Mouse (Mus musculus): ENCODE measurements around the gene Thy1. TPM values are rescaled to one million over a fixed set of nuclear protein-coding genes. Genes with fewer than 3 reads are reported as not detected.

Thy1 gene
- polyA plus RNA-seq, 1 experiment from 2014 or later, result 0.55 TPM

DNA sequence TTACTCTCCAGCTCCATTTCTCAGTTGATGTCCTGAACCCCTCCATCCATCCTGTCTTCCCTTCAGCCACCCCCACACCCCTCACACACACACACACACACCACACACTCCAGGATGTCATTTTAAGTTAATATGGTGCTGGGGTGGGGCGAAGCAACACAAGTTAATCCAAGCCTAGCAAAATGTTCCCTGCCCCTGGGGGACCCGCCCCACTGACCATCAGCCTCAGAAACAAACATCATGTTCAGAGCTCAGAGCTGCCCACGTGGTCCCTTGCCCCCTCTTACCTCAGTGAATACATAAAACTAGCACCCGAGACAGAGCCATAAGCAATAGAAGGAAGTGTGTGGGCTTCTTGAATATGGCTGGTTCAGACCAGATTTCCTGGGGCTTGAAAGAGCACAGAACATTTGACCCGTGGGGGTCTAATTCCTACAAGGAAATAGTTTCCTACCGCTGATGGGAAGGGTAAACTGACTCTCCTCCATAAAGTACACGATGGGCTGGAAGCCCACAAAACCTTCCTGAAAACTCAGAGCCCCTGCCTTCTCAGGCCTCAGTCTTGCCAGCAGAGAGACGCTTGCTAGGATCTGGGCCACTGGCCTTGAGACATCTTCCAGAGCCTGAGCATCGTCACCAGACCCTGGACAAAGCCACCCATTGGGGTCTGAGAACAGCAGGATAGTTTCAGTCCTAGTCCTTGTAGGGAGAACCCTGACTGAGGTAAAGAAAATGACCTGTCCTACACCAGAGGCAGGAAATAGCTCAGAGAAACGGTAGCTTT, 37.0 kb downstream of the Thy1 start:
- H3K36me3 ChIP-seq, result no peaks in the 10 kb centered on the region
- H3K9me3 ChIP-seq, result no peaks in the 10 kb centered on the region
- no peak overlapping the region for H3K9ac ChIP-seq
- no peak for ATAC-seq (ENCODE audit: low FRiP score)
- peaks cover 53% of the 10 kb centered on the region for H3K4me1 ChIP-seq (replicated peaks)
- H3K4me3 ChIP-seq, result no peak overlapping the region
- WGBS, result 81% methylated on average over 10 of the region's 10 CpGs
- no peak overlapping the region for H3K27ac ChIP-seq
- H3K27me3 ChIP-seq, result peaks cover 25% of the 10 kb centered on the region
- no peak overlapping the region for H3K4me2 ChIP-seq

DNA sequence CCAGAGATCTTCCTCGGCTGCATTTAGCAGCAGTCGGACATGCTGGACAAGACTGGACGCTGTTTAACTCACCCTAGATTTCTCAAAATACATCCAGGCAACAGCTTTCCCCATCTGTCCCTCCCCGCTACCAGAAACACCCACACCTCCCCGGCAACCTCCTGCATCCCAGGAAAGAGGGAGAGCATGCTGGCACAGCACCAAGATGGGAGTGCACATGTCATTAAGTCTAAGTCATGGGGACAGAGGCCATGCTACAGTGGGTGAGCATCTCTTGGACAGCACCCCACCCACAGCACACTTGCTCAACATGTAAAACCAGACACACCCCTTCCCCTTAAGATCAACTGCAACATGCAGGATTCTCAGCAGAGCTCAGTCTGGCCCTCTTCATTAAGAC, 37.8 kb downstream of the Thy1 start:
- Histone ChIP-seq H3K9me3 (no peaks in the 10 kb centered on the region), H3K9ac (no peak overlapping the region), H3K4me2 (no peak overlapping the region), H3K4me1 (replicated peaks) (peaks cover 53% of the 10 kb centered on the region), H3K27me3 (peaks cover 33% of the 10 kb centered on the region), H3K36me3 (no peaks in the 10 kb centered on the region), H3K4me3 (no peak overlapping the region), H3K27ac (no peak overlapping the region)
- 69% methylated on average over 5 of the region's 5 CpGs for WGBS
- ATAC-seq (ENCODE audit: low FRiP score), result no peak

DNA sequence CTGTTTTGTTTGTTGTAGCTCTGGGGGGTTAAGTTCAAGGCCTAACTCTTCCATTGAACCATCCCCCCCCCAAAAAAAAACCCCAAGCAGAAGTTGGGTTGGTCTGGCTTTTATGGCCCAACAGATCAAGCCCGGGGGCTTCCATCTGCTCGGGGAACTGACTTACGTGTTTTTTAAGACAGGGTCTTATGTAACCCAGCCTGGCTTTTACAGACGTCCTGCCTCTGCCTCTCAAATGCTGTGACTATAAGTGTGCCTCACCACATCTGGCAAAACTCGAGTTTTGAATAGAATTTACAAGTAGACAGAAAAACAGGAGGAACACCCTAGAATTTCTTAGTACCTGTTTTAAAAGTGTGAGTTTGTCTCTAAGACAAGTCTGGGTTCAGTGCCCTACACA, 38.4 kb downstream of the Thy1 start:
- Histone ChIP-seq H3K27me3 (peaks cover 39% of the 10 kb centered on the region), H3K9ac (no peak overlapping the region), H3K36me3 (no peaks in the 10 kb centered on the region), H3K4me3 (no peak overlapping the region), H3K9me3 (no peaks in the 10 kb centered on the region), H3K4me2 (no peak overlapping the region), H3K4me1 (replicated peaks) (peaks cover 49% of the 10 kb centered on the region), H3K27ac (no peak overlapping the region)
- ATAC-seq (ENCODE audit: low FRiP score), result no peak
- WGBS, result 72% methylated on average over 5 of the region's 5 CpGs

DNA sequence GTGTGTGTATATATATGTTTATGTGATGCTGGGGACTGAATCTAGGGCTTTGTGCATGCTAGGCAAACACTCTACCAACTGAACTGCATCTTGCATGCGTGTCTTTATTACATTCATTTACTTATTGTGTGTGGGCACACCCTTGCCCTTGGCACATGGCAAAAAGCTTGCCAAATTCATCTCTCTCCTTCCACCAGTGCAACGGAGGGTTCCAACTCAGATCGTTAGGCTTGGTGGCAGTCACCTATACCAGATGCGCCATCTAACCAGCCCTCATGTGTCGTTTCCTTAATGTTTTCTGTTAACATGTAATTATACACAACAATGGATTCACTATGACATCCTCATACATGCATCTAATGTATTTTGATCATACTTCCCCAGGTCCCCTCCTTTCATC, 39.1 kb downstream of the Thy1 start:
- peaks cover 46% of the 10 kb centered on the region for H3K27me3 ChIP-seq
- 89% methylated on average over 5 of the region's 5 CpGs for WGBS

DNA sequence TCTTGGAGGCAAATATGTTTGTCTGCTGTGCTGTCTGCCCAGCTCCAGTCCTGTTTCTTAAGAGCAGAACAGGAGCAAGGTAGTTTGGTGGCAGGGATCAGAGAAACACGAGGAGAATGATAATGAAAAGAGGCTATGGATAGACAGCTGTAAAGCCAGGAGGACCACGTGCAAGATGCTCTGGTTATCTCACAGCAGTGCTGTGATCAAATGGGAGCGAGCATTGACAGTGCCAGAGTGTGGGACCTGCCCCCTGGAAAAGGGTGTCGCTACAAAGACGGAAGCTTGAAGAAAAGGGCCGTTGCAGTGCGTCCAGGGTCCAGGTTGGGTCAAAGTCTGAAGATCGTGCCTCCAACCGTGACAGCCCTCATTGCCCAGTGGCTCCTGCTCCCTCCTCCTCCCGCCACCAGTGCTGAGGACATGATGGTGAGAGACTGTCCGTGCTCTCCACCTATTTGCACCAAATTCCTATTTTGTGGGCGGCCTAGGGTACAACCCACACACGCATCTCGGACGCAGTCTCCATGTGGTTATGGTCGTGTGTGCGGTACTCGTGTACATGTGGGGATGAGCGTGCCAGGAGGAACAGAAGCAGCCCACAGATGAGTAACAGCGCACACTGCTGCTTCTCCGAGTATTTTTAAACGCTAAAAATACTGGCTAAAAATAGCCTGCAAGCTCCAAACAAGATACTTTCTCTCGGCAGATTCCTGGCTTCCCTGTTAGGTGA, 40.4 kb downstream of the Thy1 start:
- Histone ChIP-seq H3K4me2 (peak overlapping the region; percentile 98), H3K9ac (no peak overlapping the region; the same call in 1 of the 2 replicates), H3K27ac (no peak overlapping the region), H3K4me1 (replicated peaks) (peaks cover 45% of the 10 kb centered on the region), H3K4me3 (peak overlapping the region; percentile 56), H3K36me3 (no peaks in the 10 kb centered on the region), H3K27me3 (peaks cover 56% of the 10 kb centered on the region), H3K9me3 (no peaks in the 10 kb centered on the region)
- 10% methylated on average over 23 of the region's 23 CpGs for WGBS
- ATAC-seq (ENCODE audit: low FRiP score), result no peak

More for the DNA sequence above, 39.1 kb downstream of the Thy1 start:
- no peak for ATAC-seq (ENCODE audit: low FRiP score)
- Histone ChIP-seq H3K4me3 (no peak overlapping the region), H3K4me2 (no peak overlapping the region), H3K9ac (no peak overlapping the region), H3K36me3 (no peaks in the 10 kb centered on the region), H3K9me3 (no peaks in the 10 kb centered on the region), H3K27ac (no peak overlapping the region), H3K4me1 (replicated peaks) (peaks cover 43% of the 10 kb centered on the region)

DNA sequence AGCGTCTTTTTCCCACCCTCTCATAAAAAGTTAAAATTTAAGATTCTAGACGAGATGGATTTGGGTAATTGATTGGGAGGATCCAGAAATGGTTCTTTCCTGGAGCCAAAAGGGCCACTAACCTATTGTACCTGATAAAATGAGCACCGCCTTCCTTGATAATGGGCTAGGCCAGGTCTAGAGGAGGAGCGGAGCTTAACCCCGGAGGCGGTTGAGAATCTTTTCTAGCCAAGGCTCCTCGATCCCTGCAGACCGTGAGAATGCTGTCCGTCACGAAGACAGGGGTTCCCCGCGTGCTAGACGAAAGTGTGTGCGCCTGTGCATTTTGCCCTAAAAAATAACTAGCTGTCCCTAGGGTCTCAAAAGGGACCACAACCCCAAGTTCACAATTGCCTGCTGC, 41.1 kb downstream of the Thy1 start:
- 3% methylated on average over 14 of the region's 14 CpGs for WGBS
- Histone ChIP-seq H3K27ac (no peak overlapping the region), H3K9ac (peak overlapping the region; percentile 78), H3K4me3 (peak overlapping the region; percentile 56), H3K36me3 (no peaks in the 10 kb centered on the region), H3K4me2 (peak overlapping the region; percentile 98), H3K27me3 (peaks cover 62% of the 10 kb centered on the region), H3K9me3 (no peaks in the 10 kb centered on the region), H3K4me1 (replicated peaks) (peaks cover 39% of the 10 kb centered on the region)
- ATAC-seq (ENCODE audit: low FRiP score), result no peak

DNA sequence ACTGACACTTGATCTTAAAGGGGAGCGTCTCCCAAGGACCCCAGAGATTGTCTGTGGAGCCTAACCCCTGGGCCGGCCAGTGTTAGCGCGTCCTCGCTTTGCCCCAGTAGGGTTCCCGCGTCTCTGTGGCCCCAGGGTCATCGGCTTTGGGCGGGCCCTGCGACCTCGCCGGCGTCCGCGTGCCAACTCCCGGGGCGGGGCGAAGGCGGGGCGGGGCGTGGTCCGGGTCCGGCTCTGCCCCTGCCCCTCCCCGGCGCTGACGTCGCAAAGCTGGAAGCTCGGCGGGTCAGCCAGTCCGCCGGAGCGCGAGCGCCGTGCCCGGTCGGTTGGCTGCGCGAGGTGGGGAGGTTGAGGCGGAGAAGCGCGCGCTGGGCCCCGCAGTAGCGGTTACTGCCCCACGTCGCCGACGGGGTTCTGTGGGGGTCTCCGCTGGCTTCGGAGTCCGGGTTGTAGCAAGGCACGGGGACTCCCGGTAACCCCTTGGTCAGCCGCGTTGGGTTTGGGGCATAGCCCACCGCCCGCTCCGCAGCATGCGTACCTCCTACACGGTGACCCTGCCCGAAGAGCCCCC, 41.6 kb downstream of the Thy1 start:
- H3K36me3 ChIP-seq, result no peaks in the 10 kb centered on the region
- WGBS, result under 1% methylated on average over 62 of the region's 62 CpGs
- H3K4me1 ChIP-seq (replicated peaks), result peaks cover 39% of the 10 kb centered on the region
- ATAC-seq (ENCODE audit: low FRiP score), result peak; percentile 66
- H3K27ac ChIP-seq, result no peak overlapping the region
- H3K4me3 ChIP-seq, result peak overlapping the region; percentile 56
- peaks cover 67% of the 10 kb centered on the region for H3K27me3 ChIP-seq
- peak overlapping the region; percentile 98 for H3K4me2 ChIP-seq
- H3K9ac ChIP-seq, result peak overlapping the region; percentile 78
- H3K9me3 ChIP-seq, result no peaks in the 10 kb centered on the region

DNA sequence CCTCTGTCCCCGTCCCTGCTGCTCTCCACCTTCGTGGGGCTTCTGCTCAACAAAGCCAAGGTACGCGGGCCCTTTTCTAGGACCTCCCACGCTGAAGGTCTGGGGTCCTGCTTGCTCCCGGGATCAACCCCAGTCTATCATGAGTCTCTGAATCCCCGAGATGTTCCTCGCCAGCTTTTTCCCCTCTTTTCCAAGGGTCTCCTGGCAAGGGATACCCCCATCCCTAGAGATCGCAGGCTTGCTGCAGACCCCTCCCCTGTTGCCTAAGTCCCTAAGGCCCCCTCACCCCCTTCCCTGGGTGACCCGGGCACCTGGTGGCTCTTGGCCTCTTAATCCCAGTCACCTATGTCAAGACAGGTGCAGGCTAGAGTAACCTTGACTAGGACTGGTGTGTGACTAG, 42.1 kb downstream of the Thy1 start:
- Histone ChIP-seq H3K4me1 (replicated peaks) (peaks cover 39% of the 10 kb centered on the region), H3K9ac (peak overlapping the region; percentile 78), H3K9me3 (no peaks in the 10 kb centered on the region), H3K27ac (no peak overlapping the region), H3K36me3 (no peaks in the 10 kb centered on the region), H3K4me2 (peak overlapping the region; percentile 98), H3K27me3 (peaks cover 69% of the 10 kb centered on the region), H3K4me3 (peak overlapping the region; percentile 56)
- WGBS, result 5% methylated on average over 10 of the region's 10 CpGs
- ATAC-seq (ENCODE audit: low FRiP score), result no peak

DNA sequence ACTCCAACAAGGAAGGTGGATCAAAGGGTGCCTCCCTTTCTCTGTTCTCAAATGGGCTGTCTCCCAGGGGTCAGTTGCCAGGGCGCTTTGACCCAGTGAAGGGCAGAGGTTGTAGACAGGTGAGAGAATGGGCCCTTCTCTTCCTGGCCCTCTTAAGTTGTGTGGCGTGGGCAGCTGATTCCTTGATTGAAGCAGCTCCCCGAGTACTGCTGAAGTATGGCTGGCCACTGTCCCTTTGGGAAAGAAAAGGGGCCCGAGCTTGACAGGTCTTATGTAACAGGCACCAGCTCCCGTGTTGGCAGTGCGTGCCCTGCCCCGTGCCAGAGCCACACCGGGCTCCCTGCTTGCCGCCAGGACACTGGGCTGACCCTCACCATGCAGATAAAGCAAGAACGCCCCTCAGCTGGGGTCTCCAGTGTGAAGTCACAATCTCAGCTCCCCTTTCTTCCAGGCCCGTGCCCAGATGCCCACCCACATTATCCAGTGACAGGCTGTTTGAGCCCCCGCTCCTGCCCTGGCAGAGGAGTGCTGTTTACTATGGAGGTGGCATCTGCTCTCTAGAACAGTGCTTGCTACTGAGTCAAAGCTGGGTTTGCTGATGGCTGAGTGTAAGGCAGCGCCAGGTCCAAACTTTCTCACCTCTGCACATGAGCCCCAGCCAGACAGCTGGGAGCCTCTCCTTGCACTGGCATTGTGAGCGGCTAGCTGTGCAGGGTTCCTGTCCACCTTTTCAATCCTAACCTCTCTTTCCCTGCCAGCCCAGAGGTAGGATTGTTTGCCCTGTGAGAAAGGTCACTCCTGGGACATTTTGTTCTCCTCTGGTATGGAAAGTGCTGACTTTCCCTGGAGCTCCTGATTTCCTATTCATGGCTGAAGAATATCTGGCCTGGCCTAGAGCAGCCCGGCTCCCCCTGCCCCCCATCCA, 42.8 kb downstream of the Thy1 start:
- Histone ChIP-seq H3K4me3 (no peak overlapping the region), H3K4me2 (peak overlapping the region; percentile 98), H3K9me3 (no peaks in the 10 kb centered on the region), H3K27ac (no peak overlapping the region), H3K9ac (no peak overlapping the region), H3K27me3 (peaks cover 69% of the 10 kb centered on the region), H3K4me1 (replicated peaks) (peaks cover 37% of the 10 kb centered on the region), H3K36me3 (no peaks in the 10 kb centered on the region; the same call in 1 of the 2 replicates)
- ATAC-seq (ENCODE audit: low FRiP score), result no peak
- WGBS, result 68% methylated on average over 15 of the region's 15 CpGs

DNA sequence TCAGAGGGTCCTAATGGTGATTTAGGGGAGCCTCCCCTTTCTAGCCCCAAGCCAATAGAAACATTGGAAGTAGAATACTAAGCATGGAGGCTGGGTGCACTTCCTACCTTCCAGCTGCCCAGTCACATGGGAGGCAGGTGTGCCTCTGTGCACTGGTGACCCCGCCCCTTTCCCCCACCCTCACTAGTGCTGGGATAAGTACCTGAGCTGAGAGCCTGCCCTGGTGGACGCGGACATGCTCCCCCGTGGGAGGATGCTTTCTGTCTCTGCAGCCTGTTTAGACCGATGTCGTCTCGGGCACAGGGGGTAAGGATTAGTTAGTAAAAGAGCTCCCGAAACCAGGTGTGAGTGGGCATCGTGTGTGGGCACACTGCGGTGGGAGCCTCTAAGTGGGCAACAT, 43.8 kb downstream of the Thy1 start:
- Histone ChIP-seq H3K27me3 (peaks cover 67% of the 10 kb centered on the region), H3K4me3 (no peak overlapping the region), H3K9ac (no peak overlapping the region), H3K4me1 (replicated peaks) (peaks cover 37% of the 10 kb centered on the region), H3K4me2 (no peak overlapping the region), H3K9me3 (no peaks in the 10 kb centered on the region), H3K27ac (no peak overlapping the region), H3K36me3 (no peaks in the 10 kb centered on the region; the same call in 1 of the 2 replicates)
- WGBS, result 41% methylated on average over 10 of the region's 10 CpGs
- ATAC-seq (ENCODE audit: low FRiP score), result no peak

DNA sequence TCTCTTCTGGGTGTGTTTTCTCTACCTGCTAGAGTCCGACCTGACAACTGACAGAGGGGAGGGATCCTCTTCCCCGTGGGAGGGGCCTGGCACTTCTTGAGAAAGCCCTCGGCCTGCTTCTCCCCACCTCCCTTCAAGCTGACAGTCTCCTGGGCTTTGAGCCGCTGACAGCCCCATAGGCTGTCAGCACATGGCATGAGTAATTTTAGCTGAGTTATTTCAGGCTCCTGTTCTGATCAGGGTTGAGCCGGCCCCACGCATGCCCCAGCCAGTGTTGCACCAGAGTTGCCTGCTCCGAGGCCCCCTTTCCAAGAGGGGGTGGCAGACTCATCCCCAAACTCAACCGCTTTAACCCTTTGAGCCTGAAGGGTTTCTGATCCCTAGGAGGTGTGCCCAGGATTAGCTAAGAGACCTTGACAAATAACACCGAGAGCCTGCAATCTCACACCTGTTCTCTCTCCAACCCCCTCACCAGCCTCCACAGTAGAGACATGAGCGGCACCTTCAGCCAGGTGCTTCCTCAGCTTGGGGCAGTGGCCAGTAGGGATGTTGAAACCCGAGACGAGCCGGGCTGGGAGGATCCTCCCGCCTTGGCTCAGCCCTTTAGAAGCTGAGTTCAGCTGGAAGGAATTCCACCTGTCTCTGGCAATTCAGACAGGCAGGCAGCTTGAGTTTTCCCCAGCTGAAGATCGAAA, 44.7 kb downstream of the Thy1 start:
- H3K4me2 ChIP-seq, result no peak overlapping the region
- H3K27me3 ChIP-seq, result peaks cover 62% of the 10 kb centered on the region
- no peak overlapping the region for H3K4me3 ChIP-seq
- ATAC-seq (ENCODE audit: low FRiP score), result no peak
- H3K27ac ChIP-seq, result no peak overlapping the region
- H3K9me3 ChIP-seq, result no peaks in the 10 kb centered on the region
- 19% methylated on average over 15 of the region's 15 CpGs for WGBS
- peak overlapping the region; percentile 24; the same call in 1 of the 2 replicates for H3K9ac ChIP-seq
- H3K4me1 ChIP-seq (replicated peaks), result peaks cover 37% of the 10 kb centered on the region
- H3K36me3 ChIP-seq, result no peaks in the 10 kb centered on the region; the same call in 1 of the 2 replicates

Data from hindbrain, embryonic 13.5 days (tissue).